Mouse (Mus musculus) small intestine, adult 2 months (tissue): Measurements from ENCODE around the gene Gm3055. TPM values are rescaled to one million over a fixed set of nuclear protein-coding genes. Genes with fewer than 3 reads are reported as not detected.
"Not testable (repeated sequence)": the region's sequence is repeated elsewhere in the genome, so short reads cannot be mapped to it uniquely, and the experiment has no call there.

Source experiments
- H3K27ac ChIP-seq: fragments of 200-500 bp; 2 replicates; pipeline ENCODE4 v1.5.1; 2012; ENCODE audit warnings: low read depth, low read length, control low read depth, inconsistent platforms; ENCODE audit not compliant: insufficient read depth
- H3K27me3 ChIP-seq: fragments of 200-500 bp; 2 replicates; pipeline ENCODE4 v1.6.1; 2012; ENCODE audit warnings: mild to moderate bottlenecking, moderate library complexity, low read length, inconsistent platforms; ENCODE audit not compliant: control insufficient read depth, insufficient read depth
- H3K36me3 ChIP-seq: fragments of 200-500 bp; 2 replicates; pipeline ENCODE4 v1.6.1; 2012; ENCODE audit warnings: mild to moderate bottlenecking, low read length, control low read depth, inconsistent platforms; ENCODE audit not compliant: control insufficient read depth, insufficient read depth
- H3K4me1 ChIP-seq: fragments of 200-500 bp; 2 replicates; pipeline ENCODE4 v1.6.1; 2012; ENCODE audit warnings: low read length, inconsistent platforms, mixed read lengths; ENCODE audit not compliant: control insufficient read depth, insufficient read depth, insufficient read length
- H3K4me3 ChIP-seq: fragments of 200-500 bp; 2 replicates; pipeline ENCODE4 v1.5.1; 2012; ENCODE audit warnings: low read depth, mild to moderate bottlenecking, control low read depth, inconsistent platforms, low read length, moderate library complexity
- WGBS: fragments of 180-500 bp; shearing (Covaris S2); methylation state at CpG from one replicate; pipeline ENCODE4 v1.1.7; 2018; 5-methylcytosine and 5-hydroxymethylcytosine counted together
- polyA plus RNA-seq: library from polyadenylated mRNA; depleted of rRNA; stranded (reverse); fragments of >200 nt; gene quantifications from 2 replicates; pipeline ENCODE4 v1.2.3, GENCODE M21; 2012; rRNA removed

The Gm3055 gene
- polyA plus RNA-seq = not detected in 2 replicates

DNA sequence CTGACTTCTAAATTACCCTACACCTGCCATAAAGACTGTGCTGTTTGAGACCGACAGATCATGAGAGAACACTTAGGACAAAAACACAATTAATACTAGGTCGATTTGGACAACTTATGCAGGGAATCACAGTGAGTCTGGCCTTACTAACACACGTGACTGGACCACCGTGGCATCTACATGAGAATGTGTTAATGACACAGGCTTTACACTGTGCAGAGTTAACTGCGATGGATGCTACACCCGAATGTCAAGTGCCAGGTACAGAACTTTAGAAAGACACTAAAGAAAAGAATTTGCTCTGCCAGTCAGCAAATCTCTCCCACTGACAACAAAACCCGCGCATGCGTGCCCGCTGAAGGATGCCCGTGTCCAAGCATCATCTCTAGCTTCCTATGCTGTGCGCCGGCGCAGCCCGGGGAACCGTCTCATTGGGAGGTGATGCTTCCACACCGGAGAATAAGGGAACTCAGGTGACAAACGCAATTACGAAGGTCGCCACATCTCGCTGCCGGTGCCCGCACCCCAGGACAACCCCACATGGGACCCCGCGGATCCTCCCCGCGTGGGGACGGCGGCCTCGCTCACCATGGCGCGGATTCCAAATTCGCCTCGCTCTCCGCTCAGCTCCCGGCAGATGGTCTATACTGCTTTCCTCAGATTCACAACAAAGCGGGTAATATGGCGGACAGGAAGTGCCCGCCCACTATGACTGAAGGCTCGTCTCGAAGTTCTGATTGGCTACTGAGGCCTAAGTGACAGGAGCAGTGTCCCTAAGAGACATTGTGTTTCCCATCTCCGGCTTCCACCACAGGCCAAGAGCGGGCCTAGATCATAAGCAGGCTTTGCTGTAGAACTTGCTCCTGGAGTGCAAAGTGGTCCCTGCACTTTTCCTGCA is at the start of gene Gm3055:
Gene Gm3055 (minus strand): TSS at position 656 of the 898 bp plus-strand sequence.
- not testable (repeated sequence) for H3K27ac ChIP-seq, H3K36me3 ChIP-seq, H3K4me1 ChIP-seq, H3K27me3 ChIP-seq, H3K4me3 ChIP-seq
- no CpG with 5 or more reads among the region's 43 CpGs for WGBS

DNA sequence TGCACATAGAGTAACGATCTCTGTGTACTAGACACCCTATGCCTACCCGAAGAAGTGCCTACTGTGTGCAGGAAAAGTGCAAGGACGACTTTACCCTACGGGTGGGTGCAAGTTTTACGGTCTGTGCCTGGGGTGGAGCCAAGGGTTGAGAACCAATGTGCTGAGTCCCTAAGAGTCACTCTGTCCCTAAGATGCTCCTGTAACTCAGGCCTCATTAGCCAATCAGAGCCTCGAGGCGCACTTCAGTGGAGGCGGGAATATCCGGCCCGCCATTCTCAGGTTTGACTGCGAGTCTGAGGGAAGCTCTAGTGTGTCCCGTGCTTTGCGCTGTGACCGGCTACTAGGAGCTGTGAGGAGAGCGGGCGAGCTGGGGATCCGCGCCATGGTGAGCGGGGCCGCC is 40.9 kb upstream of the Gm3055 start, which contains the start of gene Gm4767:
Gene Gm4767 (plus strand): TSS at position 288 of the 400 bp plus-strand sequence.
- not testable (repeated sequence) for H3K36me3 ChIP-seq, H3K27me3 ChIP-seq, H3K27ac ChIP-seq, H3K4me3 ChIP-seq, H3K4me1 ChIP-seq
- 26% methylated on average over 18 of the region's 20 CpGs for whole genome bisulfite sequencing

DNA sequence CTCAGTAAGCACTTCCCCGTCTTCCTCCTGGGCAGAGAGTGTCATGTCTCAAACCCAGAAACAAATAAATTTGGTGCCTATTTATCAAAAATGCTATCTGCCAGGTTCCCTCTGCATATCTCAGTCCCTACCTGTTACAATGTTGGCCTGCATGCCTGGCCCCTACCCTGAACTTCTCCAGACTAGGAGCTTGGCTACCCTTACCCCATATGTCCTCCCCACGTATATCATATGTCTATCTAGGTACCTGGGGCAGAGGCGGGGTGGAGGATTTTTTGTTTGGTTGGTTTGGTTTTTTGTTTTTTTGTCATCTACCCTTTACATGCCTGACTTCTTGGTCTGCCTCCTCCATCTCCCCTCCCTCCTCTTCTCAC is 430 bp upstream of the Gm3055 start:
- H3K27ac ChIP-seq, H3K4me3 ChIP-seq, H3K27me3 ChIP-seq, H3K4me1 ChIP-seq, H3K36me3 ChIP-seq: not testable (repeated sequence)
- no CpG with 5 or more reads among the region's 3 CpGs for WGBS

DNA sequence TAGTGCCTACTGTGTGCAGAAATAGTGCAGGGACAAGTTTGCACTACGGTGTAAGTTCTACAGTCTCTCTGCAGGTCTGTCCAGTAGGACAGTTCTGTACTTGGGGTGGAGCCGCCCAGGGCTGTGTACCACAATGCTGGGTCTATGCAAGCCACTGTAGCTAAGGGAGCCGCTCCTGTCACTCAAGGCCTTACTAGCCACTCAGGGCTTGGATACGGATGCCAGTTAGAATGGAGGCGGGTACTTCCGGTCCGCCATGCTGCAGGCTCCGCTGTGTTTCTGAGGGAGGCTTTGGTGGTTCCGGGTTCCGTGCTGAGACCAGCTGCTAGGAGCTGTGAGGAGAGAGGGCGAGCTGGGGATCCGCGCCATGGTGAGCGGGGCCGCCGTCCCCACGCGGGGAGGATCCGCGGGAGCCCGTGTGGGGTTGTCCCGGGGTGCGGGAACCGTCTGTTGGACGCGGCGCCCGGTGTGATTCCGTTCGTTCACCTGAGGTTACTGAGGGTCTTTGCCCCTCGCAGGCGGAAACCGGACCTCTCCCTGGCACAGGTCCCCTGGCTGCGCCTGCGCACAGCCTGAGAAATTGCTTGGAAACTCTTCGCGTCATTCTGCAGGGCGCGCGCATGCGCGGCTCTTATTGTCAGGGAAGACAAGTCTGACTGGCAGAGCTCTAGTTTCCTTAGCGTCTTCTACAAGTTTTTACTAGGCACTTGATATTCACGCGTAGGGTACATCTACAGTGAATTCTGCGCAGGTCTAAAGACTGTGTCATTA is 66.2 kb downstream of the Gm3055 start, which contains the start of gene Zfp433:
Gene Zfp433 (plus strand): TSS at position 295 of the 771 bp plus-strand sequence.
- not testable (repeated sequence) for H3K4me3 ChIP-seq, H3K27ac ChIP-seq, H3K36me3 ChIP-seq, H3K4me1 ChIP-seq, H3K27me3 ChIP-seq
- no CpG with 5 or more reads among the region's 46 CpGs for WGBS

Other genes with a start within 250 kb of the Gm3055 start
- 1.5 and 3.0 TPM in 2 replicates for gene Gna15, start 246.9 kb downstream of the Gm3055 start, polyA plus RNA-seq
- gene Gna11, start 226.0 kb downstream of the Gm3055 start, polyA plus RNA-seq = 318 and 828 TPM in 2 replicates
- 1,054 and 3,003 TPM in 2 replicates for gene Aes, start 211.7 kb downstream of the Gm3055 start, polyA plus RNA-seq
- 17.8 and 20.4 TPM in 2 replicates for gene Tle2, start 196.6 kb downstream of the Gm3055 start, polyA plus RNA-seq
- gene Tle6, start 170.1 kb downstream of the Gm3055 start, polyA plus RNA-seq = 7.3 and 34.4 TPM in 2 replicates
- 0.33 and 0.58 TPM in 2 replicates for gene BC025920, start 164.9 kb downstream of the Gm3055 start, polyA plus RNA-seq
- gene Sirt6, start 143.4 kb downstream of the Gm3055 start, polyA plus RNA-seq = 16.4 and 34.7 TPM in 2 replicates
- gene Ankrd24, start 142.6 kb downstream of the Gm3055 start, polyA plus RNA-seq = 11.3 and 24.2 TPM in 2 replicates
- gene Gm10778, start 122.1 kb downstream of the Gm3055 start, polyA plus RNA-seq = 0.04 and 0.08 TPM in 2 replicates
- 0.05 TPM in 1 of 2 replicates, not detected in the other for gene Zfp433, start 66.3 kb downstream of the Gm3055 start, polyA plus RNA-seq
- not detected in 2 replicates for gene Gm4767, start 41.0 kb upstream of the Gm3055 start, polyA plus RNA-seq
- gene Gm32687, start 92.8 kb upstream of the Gm3055 start, polyA plus RNA-seq = 0.09 TPM in 1 of 2 replicates, not detected in the other
- not detected in 2 replicates for gene Zfp781, start 159.3 kb upstream of the Gm3055 start, polyA plus RNA-seq